Mouse (Mus musculus) hindlimb bud, embryonic 11.5 days (tissue): Measurements from ENCODE around the gene Pole.
A peak's percentile ranks its signal among the peaks of the same experiment; 100 is the strongest.

Experiments
- DNase-seq: peaks from one replicate; pipeline ENCODE4 v3.0.0-alpha.2; 2012; ENCODE audit warnings: low read depth, low spot score; ENCODE audit errors: extremely low spot score

Pole gene

GRCm38 (mm10) chr5:110342648-110343284 lies 56.7 kb downstream of the Pole start, which contains the start of gene P2rx2:
P2rx2 (minus strand) TSS chr5:110343212.
- no peak for DNase-seq

GRCm38 (mm10) chr5:110344524-110344923 lies 58.4 kb downstream of the Pole start, which contains the start of gene Lrcol1:
Lrcol1 (plus strand) TSS chr5:110344730.
- no peak for DNase-seq

DNA sequence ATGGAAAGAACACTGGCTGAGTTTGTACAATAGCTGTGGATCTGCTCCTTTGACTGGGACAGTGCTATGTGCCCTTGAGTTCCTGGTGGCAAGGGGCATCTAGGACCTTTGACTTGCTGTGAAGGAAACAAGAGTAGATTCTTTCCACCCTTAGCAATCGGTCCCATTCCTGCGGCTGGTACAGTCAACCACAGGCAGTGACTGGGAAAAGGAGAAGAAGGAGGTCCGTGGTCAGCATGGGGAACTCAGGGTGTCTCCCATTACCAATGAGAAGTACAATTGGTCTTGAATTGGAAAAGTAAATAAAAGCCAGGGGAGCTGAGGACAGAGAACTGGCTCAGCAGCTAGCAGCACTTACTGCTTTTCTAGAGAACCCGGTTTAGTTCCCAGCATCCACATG lies 59.4 kb downstream of the Pole start:
- DNase-seq: no peak

DNA sequence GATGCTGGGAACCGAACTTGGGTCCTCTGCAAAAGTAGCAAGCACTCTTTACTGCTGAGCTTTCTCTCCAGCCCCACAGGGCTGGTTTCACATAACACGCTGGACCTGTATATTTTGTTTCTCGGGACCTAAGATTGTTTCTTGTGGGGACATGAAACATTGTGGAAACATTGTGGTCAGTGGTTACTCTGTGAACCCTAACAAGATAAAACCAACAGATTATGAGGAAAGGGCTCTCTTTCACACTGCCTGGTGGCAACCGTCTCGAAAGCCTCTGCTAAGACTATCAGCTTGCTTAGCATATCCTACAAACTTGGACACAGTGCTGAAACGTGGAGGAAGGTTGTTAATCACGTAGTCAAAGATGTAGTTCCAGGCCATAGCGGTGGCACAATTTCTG lies 60.9 kb downstream of the Pole start:
- no peak for DNase-seq

- DNase-seq: no peak
Observed at GRCm38 (mm10) chr5:110354716-110355115, 68.6 kb downstream of the Pole start.

- DNase-seq: peak; percentile 89
Observed at GRCm38 (mm10) chr5:110357531-110358179, 71.5 kb downstream of the Pole start.

DNA sequence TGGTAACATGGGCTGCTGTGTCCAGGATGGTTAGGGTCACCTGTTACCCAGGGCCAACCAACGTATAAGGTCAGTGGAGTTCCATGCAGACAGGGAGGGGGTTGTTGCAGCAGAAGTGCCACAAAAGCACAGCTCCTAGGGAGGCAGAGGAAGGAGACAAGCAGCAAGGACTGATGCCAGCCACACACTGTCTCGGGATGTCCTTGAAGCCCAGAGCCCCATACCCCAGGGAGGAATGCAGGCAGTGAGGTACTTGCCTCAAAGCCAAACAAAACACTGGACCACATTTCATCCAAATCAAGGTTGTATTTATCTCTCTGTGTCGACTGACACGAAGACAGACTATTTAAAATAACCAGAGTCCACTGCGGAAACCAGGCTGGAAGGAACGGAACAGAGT lies 75.4 kb downstream of the Pole start:
- DNase-seq: no peak

DNA sequence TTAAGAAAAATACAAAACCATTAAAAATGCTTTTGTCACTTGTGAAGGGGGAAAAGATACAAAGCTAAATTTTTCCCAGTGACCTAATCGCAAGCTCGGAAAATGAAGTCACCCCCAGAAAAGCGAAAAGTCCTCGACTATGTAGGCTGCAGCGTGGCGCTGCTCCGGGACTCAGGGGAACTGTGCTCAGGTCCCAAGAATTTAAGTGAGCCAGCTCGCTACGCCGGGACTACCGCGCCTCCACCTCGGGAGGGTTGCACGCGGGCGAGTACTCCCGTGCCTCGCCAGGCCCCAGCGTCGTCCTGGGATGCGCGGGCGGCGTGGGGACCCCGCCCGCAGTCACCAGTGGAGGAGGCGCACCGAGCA lies 76.7 kb downstream of the Pole start:
- DNase-seq: no peak

DNA sequence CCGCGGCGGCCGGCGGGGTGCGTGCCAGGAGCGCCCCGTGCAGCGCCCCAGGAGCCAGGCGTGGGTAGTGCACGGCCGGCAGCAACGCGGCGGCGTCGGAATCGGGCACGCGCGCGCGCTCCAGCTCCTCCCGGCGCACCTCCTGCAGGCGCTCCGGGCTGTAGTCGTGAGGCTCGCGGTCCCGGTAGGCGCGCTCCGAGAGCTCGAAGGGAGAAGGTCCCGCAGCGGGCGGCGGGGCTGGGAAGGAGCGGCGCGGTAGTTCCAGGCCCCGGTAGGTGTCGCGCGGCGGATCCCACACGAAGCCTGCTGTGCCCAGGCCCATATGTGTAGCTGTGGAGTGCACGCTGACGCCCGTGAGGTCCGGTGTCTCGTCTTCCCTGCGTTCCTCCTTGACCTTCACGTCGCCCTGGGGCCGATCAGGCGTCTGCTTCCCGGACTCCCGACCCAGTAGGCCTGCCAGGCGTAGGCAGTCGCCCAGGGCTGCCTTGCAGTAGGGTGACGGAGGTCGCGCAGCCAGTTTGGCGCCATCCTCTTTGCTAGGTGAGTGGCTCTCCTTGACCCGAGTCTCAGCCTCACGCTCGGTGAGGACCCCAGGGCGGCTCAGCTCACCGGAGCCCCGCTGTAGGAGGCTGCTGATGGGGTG lies 77.2 kb downstream of the Pole start:
- no peak for DNase-seq

DNA sequence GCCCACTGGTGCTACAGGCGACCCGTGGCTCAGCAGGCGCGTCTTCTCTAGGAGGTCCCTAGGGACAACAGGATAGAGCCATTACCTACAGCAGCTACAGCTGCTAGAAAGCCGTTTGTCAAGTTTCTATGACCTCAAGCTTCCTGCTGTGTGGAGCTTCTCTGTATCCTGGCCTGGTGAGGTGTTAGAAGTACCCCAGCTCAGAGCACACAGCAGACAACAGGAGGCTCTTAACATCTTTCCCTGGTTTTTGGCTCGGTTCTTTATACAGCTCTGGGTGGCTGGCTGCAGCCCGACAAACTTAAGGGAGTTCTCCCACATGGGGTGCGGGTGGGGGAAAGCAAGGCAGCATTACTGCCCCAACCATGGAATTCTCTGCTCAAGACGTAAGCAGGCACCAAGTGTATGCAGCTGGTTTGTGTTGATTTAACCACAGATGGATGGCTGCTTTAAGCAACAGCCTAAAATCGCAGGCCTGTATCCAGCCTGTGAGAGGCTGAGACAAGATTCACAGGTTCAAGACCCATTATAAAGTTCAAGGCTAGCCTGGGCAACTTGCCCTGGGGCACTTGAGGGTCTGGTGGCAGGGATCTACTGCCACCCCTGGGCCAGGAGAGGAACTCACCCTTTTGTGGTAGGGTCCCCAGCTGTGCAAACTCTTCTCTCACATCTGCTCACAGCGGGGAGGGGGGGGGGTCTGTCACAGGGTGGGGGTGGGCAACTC lies 77.9 kb downstream of the Pole start:
- no peak for DNase-seq

GRCm38 (mm10) chr5:110376802-110377433 lies 90.8 kb downstream of the Pole start:
- DNase-seq: no peak

DNA sequence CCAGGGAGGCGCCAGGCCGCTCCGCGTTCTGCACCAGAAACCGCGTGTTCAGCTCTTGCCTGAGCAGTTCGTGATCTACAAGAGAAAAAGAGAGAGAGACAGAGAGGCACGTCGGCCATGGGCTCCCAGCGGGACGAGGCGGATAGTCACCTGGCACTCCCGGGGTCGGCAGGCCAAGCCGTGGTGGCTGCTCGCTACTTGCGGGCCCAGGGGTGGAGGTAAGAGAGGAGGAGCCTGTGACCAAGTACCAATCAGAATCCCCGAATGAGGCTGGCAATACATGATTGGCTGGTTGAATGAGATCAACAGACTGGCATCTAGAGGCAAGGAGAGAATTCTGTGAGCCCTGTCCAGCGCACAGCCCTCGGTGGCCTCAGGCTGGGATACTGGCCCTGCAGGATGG lies 92.1 kb downstream of the Pole start:
- no peak for DNase-seq

DNA sequence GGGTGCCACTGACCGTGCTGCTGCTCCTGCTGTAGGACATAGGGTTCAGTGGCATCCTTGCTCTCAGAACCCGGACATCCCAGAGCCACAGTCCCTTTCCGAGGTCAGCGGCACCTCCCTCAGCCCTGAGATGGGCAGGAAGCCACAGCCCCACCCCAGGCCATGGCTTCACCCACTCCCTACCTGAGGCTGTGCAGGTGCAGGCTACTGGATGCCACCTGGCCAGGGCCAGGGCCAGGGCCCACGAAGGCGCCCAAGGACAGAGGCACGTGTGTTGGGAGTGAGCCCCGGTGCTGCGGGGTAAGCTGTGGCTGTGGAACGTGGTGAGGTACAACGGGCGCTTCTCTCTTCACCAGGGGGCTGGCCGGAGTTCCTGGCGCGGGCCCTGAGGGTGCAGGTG lies 93.0 kb downstream of the Pole start:
- no peak for DNase-seq

DNA sequence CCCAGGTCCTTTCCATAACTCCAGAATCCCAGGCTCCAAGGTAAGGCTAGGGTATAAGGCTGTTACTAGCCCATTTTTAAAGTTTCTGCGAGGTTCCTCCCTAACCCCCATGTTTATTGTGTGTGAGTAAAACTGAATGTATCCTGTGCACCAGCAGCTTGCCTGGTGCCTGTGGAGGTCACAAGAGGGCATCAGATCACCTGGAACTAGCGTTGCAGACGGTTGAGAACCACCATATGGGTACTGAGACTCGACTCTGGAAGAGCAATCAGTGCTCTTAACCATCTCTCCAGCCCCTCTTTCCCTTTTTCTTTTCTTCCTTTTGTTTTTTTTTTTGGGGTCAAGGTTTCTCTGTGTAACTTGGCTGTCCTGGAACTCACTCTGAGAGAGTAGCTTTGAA lies 93.7 kb downstream of the Pole start:
- no peak for DNase-seq

- DNase-seq: no peak
Observed at GRCm38 (mm10) chr5:110384491-110384890, 98.4 kb downstream of the Pole start.

DNA sequence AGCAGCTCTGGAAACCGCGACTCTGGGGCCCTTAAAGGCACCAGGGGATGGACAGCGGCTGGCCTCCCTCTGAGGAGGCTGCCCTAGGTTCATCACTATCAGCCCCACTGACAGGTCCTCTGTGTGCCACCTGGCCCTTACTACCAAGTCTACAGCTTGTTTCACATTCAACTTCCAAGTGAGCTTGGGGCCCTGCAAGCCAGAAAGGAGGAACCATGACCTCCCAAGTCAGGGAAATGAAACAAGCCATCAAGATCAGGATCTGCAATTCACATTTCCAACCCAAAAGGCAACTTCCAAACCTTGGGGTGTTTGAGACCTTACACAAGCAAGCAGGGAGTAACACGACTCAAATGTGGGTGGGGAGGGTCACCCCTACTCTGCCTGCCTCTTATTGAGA lies 99.2 kb downstream of the Pole start:
- DNase-seq: no peak

DNA sequence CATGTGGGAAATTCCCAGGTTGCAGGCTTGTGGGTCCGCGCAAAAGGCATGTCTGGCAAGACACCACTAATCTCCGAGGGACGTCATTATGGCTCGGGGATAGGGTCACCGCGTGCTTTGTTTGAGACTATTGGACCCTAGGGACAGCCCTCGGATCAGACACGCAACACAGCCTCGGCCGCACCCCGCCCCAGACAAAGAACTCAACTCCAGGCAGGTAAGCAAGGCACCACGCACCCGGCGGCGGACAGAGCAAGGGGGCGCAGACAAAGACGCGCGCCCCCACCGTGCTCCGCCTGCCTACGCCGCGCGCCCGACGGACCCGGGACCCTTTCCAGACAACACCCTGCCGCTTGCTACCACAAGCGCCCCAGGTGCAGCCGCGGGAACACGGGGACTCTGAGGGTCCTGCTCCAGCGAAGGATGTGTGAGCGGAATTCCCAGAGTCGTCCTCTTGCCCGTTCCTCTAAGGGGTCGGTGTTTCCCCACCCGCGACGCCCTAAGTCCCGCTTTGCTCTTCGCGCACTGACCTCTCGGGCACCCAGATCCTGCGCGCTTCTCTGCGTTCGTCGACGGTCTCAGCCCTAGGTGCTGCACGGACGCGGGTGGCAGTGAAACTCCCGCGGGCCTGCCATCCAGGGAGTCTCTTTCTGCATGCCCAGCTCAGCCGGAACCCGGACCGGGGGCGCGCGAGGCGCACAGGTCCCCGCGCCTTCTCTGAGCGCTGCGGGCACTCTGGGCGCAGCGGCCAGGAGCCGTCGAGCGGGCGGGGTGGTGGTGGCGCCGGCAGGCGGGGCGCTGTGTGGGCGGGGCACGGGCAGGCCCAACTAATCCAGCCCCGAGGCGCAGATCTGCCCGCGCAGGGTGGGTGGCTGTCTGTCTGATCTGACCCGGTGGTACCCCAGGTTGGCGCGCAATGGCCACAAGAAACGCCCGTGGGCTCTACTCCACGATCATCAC lies 100.5 kb downstream of the Pole start:
- no peak for DNase-seq
